Mouse (Mus musculus) thymus, adult 2 months (tissue): Measurements from ENCODE around the gene Fitm1.

Experiments
- CTCF ChIP-seq: fragments of 200-500 bp; IDR thresholded peaks from 2 replicates; pipeline ENCODE4 v1.5.1; 2012; ENCODE audit warnings: mild to moderate bottlenecking, control low read depth, low read length, moderate library complexity, borderline replicate concordance; ENCODE audit not compliant: control insufficient read depth, poor library complexity, insufficient read depth; ENCODE audit errors: extremely low read depth
- POLR2A ChIP-seq: fragments of 200-500 bp; IDR thresholded peaks from 2 replicates; pipeline ENCODE4 v1.6.1; 2012; ENCODE audit warnings: mild to moderate bottlenecking, low read length, control low read depth, moderate library complexity; ENCODE audit not compliant: control insufficient read depth, poor library complexity, insufficient read depth; ENCODE audit errors: extremely low read depth

GRCm38 (mm10) chr14:55526674-55527073, 48.7 kb upstream of the Fitm1 start:
- no peak for TF ChIP-seq CTCF
- TF ChIP-seq POLR2A: no peak
